Mouse (Mus musculus) spleen, postnatal 36 days (tissue): Measurements from ENCODE around the gene Stx19.

ENCODE experiments used
- DNase-seq, 2 experiments: peaks; one replicate each; pipeline ENCODE4 v3.0.0; 2022; ENCODE audit warnings: low spot score in 2 of 2, mixed read lengths in 1 of 2

Stx19 gene

DNA sequence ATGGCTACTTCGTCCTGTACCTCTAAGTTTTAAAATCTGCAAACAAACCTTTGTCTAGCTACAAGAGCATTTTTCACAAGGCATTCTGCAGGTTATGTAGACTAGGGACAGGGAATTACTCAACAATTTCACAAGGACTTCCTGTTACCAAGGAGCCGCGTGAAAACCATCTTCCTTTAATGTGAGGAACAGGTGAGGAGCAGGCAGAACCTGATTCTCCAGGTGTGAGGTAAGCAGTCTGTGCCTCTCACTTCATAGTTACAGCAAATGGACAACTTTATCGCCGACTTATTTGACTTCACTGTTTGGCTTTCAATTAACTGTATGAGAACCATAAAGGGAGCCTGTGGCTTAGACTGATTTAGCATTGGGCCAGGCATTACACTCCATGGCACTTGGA is at the start of gene Stx19:
TSS of gene Stx19 (plus strand) at position 186 of the 400 bp plus-strand sequence.
- DNase-seq = no peak

DNA sequence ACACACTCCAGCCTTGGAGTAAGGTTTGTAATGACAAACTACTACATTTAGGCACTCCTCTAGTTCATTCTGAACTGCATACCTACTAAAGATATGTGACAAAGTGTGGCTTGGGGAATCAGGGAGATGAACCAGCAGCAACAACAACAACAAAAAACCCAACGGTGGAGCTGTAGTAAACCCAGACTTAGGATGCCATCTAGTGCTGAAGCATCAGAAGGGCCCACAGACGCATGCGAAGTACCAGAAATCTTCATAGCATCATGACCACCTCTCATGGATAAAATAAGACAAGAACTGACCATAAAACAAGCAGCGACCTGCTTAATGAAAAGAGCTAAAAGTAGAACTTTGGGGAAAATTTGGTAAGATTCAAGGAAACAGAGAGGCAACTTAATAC is 41.0 kb upstream of the Stx19 start:
- no peak for DNase-seq

DNA sequence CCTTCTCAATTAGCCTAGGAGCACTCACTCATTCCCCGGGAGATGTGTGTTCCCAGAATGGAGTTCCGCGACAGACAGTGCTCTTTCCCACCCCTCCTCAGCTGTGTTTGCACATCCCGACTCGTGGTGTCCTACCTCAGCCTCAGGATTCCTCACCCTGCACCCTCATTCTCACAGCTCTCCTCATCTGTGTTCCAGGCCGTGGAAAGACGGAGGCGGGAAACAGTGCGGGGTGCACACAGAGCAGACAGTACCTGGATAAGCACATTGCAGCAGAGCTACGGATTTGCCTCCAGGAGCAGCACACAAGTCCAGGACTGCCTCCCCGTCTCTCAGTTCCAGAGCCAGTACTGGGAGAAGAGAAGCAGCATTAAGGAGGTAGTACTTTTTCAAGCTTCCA is 38.4 kb upstream of the Stx19 start:
- no peak for DNase-seq

DNA sequence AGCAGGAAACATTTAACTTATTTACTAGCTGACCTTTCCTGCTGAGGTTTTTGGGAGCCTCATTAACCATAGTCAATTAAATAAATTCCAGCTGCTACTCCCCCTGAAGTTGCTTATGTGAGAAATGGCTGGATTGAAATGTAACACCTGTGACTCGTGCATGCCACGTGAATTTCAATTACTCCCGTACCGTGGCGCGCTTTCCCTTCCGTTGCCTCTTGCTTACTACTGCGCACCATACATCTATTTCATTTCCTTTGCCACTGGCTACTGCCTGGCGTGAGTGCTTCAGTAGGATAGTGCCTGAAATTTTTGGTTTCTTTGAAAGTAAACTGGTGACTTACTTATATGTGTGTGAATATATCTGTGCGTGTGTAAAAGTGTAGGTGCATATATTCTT is 36.2 kb upstream of the Stx19 start:
- DNase-seq = no peak

DNA sequence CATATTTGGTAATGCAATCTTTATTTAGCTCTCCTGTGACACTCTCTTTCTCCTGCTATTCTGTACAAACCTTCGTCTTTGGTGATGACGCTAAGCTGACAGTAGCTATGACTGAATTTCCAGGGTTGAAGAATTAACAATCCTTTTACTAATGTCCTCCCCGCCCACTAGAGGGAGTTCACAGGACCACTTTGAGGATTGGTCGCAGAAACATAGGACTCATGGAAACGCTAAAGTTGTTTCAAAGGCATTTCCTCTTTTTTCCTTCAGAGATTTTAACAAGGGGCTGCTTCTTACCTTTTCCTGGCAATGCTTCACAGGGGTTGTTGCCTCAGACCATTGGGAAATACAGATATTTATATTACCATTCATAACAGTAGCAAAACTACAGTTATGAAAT is 32.2 kb upstream of the Stx19 start:
- peak in 1 of 2 experiments; percentile 11 for DNase-seq

DNA sequence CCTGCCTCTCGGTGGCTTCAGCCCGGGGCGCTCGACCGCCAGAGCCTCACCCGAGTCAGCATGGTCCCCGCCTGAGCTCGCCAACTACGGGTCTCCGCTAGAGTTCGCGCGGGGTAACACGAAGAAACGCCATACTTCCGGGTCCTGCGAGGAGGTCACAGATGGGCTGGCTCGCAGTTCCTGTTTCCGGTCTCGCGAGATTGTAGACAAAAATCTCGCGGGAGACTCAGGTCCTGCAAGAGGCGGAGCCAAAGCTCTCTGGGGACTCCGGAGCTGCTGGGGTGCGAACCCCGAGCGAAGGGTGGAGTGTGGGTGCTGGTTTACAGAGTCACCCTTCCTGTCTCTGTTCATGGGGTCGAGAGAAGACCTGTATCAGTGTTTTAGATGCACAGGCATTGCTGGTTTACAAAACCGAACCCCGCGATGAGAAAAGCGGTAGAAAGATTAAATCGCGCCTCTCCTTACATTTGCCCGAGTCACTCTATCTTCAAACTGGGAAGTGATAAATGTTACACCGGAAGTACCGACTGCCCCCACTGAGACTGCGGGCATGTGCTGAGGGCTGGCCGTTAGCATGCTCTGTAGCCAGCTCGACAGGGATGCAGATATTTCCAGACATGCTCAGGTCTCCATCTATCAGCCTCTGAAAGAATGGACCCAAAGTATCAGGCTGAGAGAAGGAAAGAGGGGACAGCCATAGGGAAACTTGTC is 27.7 kb upstream of the Stx19 start, which contains the start of gene Nsun3:
TSS of gene Nsun3 (minus strand) at position 198 of the 711 bp plus-strand sequence.
- peak; percentile 94 to 95 for DNase-seq

DNA sequence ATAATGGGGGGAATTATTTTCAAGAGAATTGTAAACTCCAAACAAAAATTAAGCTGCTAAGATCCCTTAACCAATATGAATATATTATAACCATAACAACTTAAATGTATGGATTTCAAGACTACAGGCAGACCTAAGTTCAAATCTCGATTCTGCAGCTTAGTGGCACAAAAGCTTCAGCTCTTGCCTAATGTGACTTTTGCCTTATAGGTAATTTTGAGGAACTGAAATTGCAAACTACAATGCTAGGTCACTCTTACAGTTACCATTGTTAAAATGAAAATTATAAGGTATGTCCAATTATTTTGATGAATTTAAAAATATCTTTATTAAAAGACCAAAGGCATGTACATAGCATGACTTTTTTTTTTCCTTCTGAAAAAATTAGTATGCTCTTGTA is 17.9 kb upstream of the Stx19 start:
- no peak for DNase-seq

DNA sequence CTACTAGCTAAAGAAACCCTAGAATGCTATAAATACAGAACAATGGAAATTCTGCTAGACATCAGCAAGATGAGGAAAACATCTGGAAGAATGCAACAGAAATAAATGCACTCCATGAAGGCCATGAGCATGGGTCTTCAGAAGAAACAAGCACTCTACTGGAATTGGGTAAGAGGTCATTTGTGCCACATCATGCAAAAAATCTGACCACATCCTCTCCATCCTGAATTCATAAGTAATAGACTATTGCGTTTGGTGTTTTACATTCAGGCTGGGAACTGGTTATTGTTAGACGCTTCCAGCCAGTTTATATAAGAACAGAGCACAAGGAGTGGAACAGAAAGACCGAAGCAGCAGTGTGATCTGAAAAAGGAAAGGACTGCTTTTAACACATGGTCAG is 15.7 kb upstream of the Stx19 start:
- DNase-seq = no peak

DNA sequence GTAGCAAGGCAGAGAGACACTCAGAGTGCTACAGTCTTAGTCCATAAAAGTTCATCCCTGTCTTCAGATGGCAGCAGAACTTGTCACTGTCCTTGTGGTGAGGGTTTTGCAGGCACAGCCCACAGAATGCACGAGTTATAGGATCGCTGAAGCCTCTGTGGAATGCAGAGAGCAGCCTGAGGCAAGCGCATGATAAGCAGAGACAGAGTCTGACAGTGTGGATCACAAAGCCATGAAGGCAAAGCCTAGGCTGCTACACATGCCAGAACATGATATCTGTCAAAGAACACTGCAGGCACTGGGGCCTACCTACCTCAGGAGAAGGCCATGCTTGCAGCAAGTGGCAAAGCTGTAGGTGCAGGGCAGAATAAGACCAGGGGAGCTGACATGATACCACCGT is 15.1 kb upstream of the Stx19 start:
- DNase-seq = no peak

DNA sequence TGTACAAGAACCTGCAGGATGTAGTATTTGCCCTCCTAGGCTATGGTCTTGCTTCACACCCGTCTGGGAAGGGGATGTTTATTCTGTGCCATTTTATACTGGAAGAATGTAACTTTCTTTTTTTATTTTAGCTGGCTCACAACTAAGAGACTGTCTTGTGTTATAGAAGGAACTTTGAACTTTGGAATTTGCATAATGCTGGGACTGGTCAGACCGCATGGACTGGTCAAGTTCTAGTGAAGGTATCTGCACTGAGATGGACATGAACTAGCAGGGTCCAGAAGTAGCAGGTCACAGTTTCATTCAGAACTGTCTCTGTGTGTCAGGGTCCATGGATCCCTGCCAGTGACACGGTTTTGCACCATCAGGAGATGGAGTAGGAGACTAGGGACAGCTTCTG is 14.6 kb upstream of the Stx19 start:
- no peak for DNase-seq

DNA sequence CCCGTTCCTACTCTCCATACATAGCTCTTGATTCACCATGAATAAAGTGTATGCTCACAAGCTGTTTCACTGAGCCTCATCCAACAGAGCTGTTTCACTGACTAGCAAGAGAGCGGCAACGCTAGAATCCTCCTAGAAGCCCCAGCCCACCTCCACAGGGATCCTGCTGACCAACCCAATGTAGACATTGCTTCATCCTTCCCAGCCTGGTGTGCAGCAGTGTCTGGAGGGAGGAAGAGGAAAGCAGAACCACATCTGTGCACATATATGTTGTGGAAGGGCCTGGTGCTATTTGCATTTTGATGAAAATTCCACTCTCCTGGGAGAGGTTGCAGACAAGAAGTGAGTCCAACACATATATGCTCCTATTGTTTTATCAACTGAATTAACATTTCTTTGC is 9.9 kb upstream of the Stx19 start:
- DNase-seq = no peak

DNA sequence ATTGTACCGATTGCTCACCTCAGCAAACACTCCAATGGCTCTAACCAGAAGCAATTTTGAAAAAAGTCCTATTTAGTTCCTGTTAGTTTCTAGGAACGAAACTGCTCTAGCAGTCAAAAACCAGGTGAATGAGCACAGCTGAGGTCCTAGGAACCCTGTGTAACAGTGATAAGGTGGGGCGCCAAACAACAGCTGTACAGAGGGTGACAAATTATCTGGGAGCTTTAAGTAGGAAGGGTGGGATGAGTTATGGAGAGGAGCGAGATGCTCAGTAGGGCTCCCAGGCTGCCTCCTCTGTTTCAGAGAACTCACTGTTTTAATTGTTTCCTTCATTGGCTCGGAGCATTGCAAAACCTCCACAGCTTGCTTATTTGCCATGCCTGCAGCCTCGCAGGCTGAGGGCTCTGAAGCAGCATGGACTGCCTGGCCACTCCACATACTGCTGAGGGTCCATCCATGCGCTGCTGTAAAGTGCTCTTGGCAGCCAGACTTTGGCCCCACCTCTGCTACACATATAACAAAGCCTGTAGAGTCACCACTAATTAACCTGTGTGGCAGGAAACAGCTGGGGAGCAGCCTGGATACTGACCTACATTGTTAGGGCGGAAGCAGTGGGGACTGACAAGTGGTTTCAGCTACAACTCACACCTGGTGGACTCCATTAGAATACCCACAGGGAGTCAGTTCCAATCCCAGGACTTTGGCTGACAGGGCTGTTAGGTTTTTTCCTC is 7.1 kb upstream of the Stx19 start:
- no peak for DNase-seq

DNA sequence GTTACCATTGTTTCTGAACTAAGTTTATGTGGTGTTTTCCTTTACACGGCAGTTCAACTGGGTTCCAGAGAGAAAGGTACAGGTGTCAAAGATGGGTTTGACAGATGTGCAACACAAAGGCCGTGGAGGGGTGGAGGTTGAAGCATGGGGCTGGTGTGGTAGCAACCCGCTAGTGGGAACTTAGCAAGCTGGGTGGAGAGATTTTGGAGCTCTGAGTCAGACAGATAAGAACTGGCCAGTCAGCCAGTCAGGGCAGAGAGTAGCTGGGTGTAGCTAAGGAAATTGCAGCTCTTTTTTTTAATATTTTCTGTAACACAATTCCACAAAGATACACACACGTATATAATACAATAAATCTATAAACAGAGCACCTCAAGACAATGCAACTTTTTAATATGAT is 3.6 kb upstream of the Stx19 start:
- DNase-seq = no peak

DNA sequence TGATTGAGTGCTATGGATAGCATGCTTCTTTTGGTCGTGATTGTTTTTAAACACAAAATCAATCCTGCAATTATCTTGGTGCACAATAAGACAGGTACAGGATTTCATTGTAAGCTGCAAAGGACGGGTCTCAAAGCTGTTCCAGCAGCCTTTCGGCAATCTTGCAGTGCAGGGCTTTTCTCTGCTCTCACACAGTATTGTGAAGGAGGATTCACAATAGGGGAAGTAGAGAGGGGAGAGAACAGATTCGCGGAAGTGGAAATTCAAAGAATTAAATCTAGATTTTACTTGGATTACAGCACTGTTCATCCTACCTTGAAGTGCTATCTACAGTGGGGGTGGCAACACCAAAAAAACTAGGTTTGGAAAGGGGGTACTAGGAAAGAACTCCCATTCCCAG is 686 bp upstream of the Stx19 start:
- DNase-seq = no peak

DNA sequence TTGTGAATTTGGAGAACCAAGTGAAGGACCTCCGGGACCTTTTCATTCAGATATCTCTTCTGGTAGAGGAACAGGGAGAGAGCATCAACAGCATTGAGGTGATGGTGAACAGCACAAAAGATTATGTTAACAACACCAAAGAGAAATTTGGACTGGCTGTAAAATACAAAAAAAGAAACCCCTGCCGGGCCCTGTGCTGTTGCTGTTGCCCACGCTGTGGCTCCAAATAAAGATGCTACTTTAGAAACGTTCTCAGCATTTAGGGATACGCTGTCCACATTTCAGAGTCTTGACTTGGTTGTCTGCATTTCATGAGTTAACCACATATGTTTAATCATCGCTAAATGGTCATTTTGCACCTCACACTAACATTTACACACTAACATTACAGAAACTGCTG is 8.0 kb downstream of the Stx19 start:
- no peak for DNase-seq

DNA sequence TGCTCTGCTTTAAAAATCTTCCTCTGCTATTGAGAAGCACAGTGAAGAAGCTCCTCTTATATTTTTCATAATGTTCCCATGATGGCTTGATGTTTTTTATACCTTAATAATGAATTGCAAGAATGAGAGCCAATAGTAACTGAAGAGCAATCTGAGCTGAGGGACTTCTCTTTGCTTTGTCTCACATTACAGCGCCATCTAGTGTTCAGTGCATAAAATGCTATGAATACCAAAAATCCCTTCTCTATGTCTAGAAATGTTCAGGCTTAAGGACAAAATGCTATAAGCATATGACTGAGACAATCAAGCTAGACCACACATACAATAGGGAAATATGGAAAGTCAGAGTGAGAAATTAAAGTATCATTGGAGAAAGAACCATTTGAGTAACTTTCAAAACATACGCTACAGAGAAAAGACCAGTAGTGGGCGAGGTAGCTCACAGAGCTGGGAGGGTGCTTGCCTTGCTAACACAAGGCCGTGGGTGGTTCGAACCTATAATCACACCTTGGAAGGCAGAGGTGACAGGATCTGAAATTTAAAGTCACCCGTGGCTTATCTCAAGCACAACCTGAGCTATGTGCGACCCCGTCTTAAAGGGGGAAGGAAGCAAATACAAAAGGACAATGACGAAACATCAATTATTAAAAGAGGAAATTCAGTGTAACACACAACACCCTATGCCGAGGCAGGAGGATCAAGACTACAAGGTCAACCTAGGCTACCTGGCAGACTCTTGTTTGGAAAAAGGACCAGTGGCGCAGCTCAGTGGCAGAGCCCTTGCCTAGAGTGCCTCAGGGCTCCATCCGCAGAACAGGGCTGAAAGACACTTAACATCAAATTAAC is 11.9 kb downstream of the Stx19 start:
- peak; percentile 2 to 22 for DNase-seq

DNA sequence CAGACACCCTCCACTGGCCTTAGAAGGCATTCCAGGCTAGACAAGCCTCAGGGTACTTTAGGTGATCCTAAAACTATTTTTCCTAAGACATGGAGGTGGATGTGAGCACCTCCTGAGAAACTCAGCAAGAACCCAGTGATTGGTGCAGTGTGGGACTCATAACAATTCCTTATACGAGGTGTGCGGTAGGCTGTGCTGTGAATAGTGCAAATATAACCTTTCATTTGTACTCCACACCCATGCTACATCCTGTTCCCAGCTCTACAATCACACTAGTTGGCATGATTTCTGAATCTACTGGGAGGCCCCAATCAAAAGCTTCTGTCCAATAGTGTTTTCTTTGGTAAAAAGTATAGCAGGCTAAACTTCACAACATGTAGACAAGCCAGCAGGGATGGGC is 17.6 kb downstream of the Stx19 start:
- DNase-seq = no peak

DNA sequence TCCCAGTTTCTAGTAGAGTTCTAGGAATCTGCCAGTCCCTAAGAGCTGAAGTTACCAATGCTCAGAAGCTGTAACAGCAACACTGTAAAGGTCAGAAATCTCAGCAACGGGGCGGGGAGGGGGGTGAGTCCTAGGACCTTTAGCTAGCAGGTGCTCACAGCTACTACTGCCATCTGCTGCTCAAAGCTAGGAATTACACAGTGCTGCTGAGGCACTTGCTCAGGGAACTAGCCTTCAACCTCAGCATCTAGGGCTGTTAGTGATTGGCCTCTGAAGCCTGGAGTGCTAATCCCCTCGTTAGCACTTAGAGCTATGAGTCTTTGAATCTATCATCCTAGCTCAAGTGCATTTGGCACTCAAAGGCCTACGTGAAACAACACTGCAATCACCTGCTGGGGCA is 18.0 kb downstream of the Stx19 start:
- DNase-seq = peak; percentile 20 to 34

DNA sequence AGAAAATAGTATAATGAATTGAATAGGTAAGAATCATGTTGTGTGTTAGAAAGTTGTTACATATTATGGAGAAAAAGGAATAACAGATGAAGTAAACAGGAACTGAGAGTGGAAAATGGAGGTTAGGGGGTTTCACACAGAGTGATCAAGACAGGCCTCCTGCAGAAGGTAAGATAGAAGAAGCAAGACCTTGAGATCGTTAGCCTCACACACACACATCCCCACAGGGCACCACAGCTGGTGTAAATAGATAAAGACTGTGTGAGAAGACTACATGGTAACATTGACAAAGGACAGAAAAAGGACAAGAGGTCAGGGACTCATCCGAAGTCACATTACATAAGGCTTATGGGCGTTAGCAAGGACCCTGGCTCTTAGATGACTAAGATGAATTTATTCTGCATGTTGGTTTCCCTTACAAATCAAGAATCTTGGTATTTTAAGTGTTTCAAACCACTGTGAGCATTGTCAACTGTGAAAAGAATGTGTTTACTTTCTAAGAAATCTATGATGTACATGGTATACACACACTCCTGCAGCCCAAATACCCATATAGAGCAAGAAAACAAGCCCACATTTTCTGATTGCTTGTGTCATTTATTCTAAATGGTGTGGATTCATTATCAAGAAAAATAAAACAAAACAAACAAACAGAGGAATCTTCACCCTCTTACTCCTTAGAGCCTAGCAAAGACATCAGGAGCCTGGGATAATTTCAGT is 19.7 kb downstream of the Stx19 start:
- DNase-seq = peak; percentile 8 to 22

DNA sequence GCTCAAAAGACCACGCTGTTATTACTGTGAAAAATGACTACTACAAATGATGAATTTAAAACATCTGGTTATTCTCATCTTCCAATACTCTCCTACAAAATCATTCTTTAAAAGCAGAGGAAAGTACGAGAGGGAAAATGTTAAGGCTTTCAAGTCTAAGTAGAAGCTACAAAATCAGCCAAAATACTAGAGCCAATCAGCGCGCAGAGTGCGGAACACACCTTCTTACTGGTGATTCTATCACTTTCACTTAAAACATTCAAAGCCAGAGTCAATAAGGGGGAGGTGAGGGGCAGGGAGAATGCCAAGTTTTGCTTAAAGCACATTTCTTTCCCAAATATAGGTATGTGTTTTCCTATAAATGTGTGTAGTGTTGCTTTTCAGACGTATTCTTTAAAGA is 30.9 kb downstream of the Stx19 start:
- DNase-seq = no peak

DNA sequence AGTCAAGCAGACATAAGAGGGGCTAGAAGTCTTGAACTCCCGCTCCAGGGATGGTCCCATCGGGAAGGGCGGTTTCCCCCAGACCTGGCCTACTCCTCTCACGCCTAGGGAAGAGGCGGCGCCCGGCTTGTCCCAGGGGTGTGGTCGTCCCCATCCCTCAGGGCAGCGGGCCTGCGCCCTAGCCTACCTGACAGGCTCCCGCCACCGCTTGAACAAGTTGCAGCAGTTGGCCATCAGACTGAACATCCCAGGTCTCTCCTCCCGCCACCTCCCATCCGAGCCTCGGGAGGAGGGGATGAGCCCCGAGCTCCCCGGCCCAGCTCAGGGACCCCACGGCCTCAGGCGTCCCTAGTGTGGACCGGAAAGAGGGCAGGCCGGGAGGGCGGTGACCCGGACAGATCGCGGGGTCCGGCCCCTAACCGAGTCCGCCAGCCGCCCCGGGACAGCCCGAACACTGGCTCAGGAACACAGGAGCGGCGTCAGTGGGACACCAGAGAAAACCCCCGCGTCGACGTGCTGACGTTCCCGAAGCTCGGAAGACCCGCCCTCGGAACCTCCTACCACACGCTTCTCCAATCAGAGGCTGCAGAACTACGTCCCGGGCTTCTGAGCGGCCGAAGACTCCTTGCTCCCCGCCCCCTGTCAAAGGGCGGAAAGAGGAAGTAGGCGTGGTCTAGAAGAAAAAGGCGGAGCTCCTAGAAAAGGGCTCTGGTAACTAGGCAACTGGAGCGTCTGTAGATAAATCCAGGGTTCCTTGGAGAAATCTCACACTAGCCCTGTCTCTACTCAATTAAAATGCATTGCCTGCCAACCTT is 32.2 kb downstream of the Stx19 start, which contains the start of gene Arl13b:
TSS of gene Arl13b (minus strand) at position 543 of the 815 bp plus-strand sequence.
- DNase-seq = peak; percentile 92 to 95
